Mouse (Mus musculus) liver, postnatal 0 days (tissue): ENCODE measurements around the gene Spn.

Source experiments
- CTCF ChIP-seq: sonication (generic); IDR thresholded peaks from 2 replicates; pipeline ENCODE4 v1.5.1; 2016; ENCODE audit warnings: antibody characterized with exemption, low read depth
- EP300 ChIP-seq: IDR thresholded peaks from 2 replicates; pipeline ENCODE4 v1.6.1; 2016; ENCODE audit warnings: antibody characterized with exemption, low read depth, mild to moderate bottlenecking

DNA sequence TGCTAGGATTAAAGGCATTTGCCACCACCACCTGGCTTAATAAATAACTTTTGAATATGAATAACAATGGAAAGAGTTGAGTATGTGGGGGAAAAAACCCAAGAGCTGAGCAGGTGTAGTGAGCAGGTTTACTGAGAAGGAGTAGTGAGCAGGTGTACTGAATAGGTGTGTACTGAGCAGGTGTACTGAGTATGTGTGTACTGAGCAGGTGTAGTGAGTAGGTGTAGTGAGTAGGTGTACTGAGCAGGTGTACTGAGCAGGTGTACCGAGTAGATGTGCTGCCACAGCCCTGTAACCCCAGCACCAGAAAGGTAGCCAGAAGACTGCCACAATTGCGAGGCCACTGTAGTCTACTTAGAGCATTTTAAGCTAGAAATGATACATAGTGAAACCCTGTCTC is 52.8 kb downstream of the Spn start:
- TF ChIP-seq CTCF (no peak), EP300 (no peak)
